In the genomic region with DNA sequence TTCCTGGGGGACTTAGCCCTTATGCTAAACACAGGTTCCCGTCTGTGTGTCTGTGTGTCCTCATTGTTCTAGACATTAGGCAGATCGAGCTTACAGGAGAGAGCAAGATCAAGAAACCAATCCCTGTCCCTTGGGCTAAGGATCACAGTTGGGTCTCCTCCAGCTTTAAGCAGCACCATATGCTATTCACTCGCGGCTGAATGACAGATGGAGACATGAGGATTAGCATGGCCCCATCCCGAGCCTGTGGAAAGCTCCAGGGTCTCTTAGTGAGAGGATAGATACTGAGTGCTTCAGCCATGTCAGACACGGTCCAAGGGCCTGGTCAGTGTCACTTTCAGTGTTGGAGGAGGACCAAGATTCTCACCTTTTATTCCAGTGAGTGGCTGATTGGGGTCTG, we compare ENCODE assay signal across 16 mouse cellular contexts. TPM values are rescaled to one million over a fixed set of nuclear protein-coding genes. Genes with fewer than 3 reads are reported as not detected.
DNase-seq lines count a peak whose midpoint lies in the region; ATAC-seq and TF ChIP-seq lines count a peak whose summit lies in the region.
"Had no signal": no experiment of that assay in that cellular context is flagged by ENCODE, and none has a peak within 500 bp of the region (broad histone marks: within the 10 kb centered on the region; RNA-seq: fewer than 3 reads in every experiment).

No protein-coding gene starts in this region.

- H3K79me2 ChIP-seq in heart, adult 2 months (replicated peaks; ENCODE audit: control insufficient read depth, insufficient read depth, low read length), result no peaks in the 10 kb centered on the region

- no peak for TF ChIP-seq CTCF in hindbrain, postnatal 0 days (IDR thresholded peaks at IDR 0.05; ENCODE audit: low read depth)
- no peak for TF ChIP-seq CTCF in cerebellum, adult 2 months (IDR thresholded peaks at IDR 0.05; ENCODE audit: borderline replicate concordance, insufficient read depth, low read depth, low read length)
- TF ChIP-seq CTCF in heart, adult 2 months (IDR thresholded peaks at IDR 0.05), result no peak

- H3K27me3 ChIP-seq in hindbrain, postnatal 0 days (ENCODE audit: insufficient read depth, low read length), result no peaks in the 10 kb centered on the region
- no peaks in the 10 kb centered on the region for H3K27me3 ChIP-seq in hindbrain, embryonic 11.5 days (ENCODE audit: control insufficient read depth, insufficient read depth, low read length)
- H3K27me3 ChIP-seq in cerebellum, adult 2 months (ENCODE audit: control insufficient read depth, insufficient read depth, low read length), result no peaks in the 10 kb centered on the region
- H3K27me3 ChIP-seq in heart, adult 2 months (ENCODE audit: control insufficient read depth, insufficient read depth, low read length), result no peaks in the 10 kb centered on the region
- H3K27me3 ChIP-seq: hindbrain, embryonic 12.5 days; kidney, embryonic 15.5 days; megakaryocyte, embryonic 14.5 days; neural tube, embryonic 15.5 days; Patski had no signal

- TF ChIP-seq EP300 in heart, adult 2 months (IDR thresholded peaks at IDR 0.05; ENCODE audit: insufficient read depth, low read depth, low read length), result no peak

- peak; percentile 58; the same call in 1 of the 2 replicates for ATAC-seq in hindbrain, postnatal 0 days
- no peak for ATAC-seq in hindbrain, embryonic 11.5 days (ENCODE audit: low FRiP score)
- peak; percentile 86; the same call in 1 of the 2 replicates for ATAC-seq in cerebellum, adult (ENCODE audit: insufficient number of reproducible peaks, low FRiP score, low TSS enrichment)
- ATAC-seq: liver, postnatal 0 days; Patski had no signal

- H3K27ac ChIP-seq in hindbrain, postnatal 0 days, result no peak overlapping the region
- H3K27ac ChIP-seq in hindbrain, embryonic 11.5 days (ENCODE audit: low read depth, low read length), result no peak overlapping the region
- peak overlapping the region; percentile 13; the same call in 1 of the 2 replicates for H3K27ac ChIP-seq in cerebellum, adult 2 months (ENCODE audit: insufficient read depth, low read length)
- H3K27ac ChIP-seq in heart, adult 2 months, result no peak overlapping the region
- H3K27ac ChIP-seq: hindbrain, embryonic 12.5 days; kidney, embryonic 15.5 days; neural tube, embryonic 15.5 days had no signal

- intact Hi-C loops in heart, adult 2 months (cut with DNase I), result no loop called here

- no peaks in the 10 kb centered on the region for H3K4me1 ChIP-seq in hindbrain, postnatal 0 days (ENCODE audit: insufficient read depth, low read length)
- no peaks in the 10 kb centered on the region for H3K4me1 ChIP-seq in hindbrain, embryonic 11.5 days (replicated peaks; ENCODE audit: control insufficient read depth, insufficient read depth, low read length)
- peaks cover 28% of the 10 kb centered on the region for H3K4me1 ChIP-seq in cerebellum, adult 2 months (ENCODE audit: control insufficient read depth, insufficient read depth, low read length)
- peaks cover 23% of the 10 kb centered on the region for H3K4me1 ChIP-seq in heart, adult 2 months (ENCODE audit: control insufficient read depth, insufficient read depth, low read length)
- H3K4me1 ChIP-seq: hindbrain, embryonic 12.5 days; kidney, embryonic 15.5 days; neural tube, embryonic 15.5 days had no signal

- H3K9me3 ChIP-seq in hindbrain, postnatal 0 days (ENCODE audit: low read length), result no peaks in the 10 kb centered on the region
- no peaks in the 10 kb centered on the region for H3K9me3 ChIP-seq in hindbrain, embryonic 11.5 days (ENCODE audit: control insufficient read depth, low read length)
- H3K9me3 ChIP-seq: hindbrain, embryonic 12.5 days; kidney, embryonic 15.5 days; megakaryocyte, embryonic 14.5 days; neural tube, embryonic 15.5 days had no signal

- H3K36me3 ChIP-seq in hindbrain, postnatal 0 days (ENCODE audit: insufficient read depth, low read length), result peaks cover 9% of the 10 kb centered on the region; the same call in 1 of the 2 replicates
- peaks cover 7% of the 10 kb centered on the region for H3K36me3 ChIP-seq in hindbrain, embryonic 11.5 days (ENCODE audit: control insufficient read depth, insufficient read depth, low read length)
- peaks cover 6% of the 10 kb centered on the region; the same call in 1 of the 2 replicates for H3K36me3 ChIP-seq in heart, adult 2 months (ENCODE audit: control insufficient read depth, insufficient read depth, low read length)

- no peak overlapping the region for H3K9ac ChIP-seq in hindbrain, postnatal 0 days (replicated peaks; ENCODE audit: low read length)
- H3K9ac ChIP-seq in hindbrain, embryonic 11.5 days (ENCODE audit: low read depth, low read length), result no peak overlapping the region
- no peak overlapping the region for H3K9ac ChIP-seq in heart, adult 2 months (ENCODE audit: low read depth, low read length)
- H3K9ac ChIP-seq: hindbrain, embryonic 12.5 days; kidney, embryonic 15.5 days; liver, postnatal 0 days; neural tube, embryonic 15.5 days had no signal

- no peak for TF ChIP-seq POLR2A in cerebellum, adult 2 months (IDR thresholded peaks at IDR 0.05; ENCODE audit: borderline replicate concordance, insufficient read depth, low read length)
- TF ChIP-seq POLR2A in heart, adult 2 months (IDR thresholded peaks at IDR 0.05; ENCODE audit: insufficient read depth, low read depth, low read length), result no peak

- 49% methylated on average over 6 of the region's 6 CpGs for WGBS in hindbrain, postnatal 0 days
- WGBS in hindbrain, embryonic 11.5 days, result 72% methylated on average over 6 of the region's 6 CpGs
- WGBS in cerebellum, adult 2 months, result 13% methylated on average over 6 of the region's 6 CpGs
- 68% methylated on average over 6 of the region's 6 CpGs for WGBS in heart, adult 2 months

- H3K4me3 ChIP-seq in hindbrain, postnatal 0 days (ENCODE audit: low read length), result no peak overlapping the region
- no peak overlapping the region for H3K4me3 ChIP-seq in hindbrain, embryonic 11.5 days (ENCODE audit: low read depth, low read length)
- no peak overlapping the region for H3K4me3 ChIP-seq in cerebellum, adult 2 months (replicated peaks; ENCODE audit: insufficient read depth, low read depth, low read length)
- no peak overlapping the region for H3K4me3 ChIP-seq in heart, adult 2 months
- H3K4me3 ChIP-seq: hindbrain, embryonic 12.5 days; kidney, embryonic 15.5 days; megakaryocyte, embryonic 14.5 days; neural tube, embryonic 15.5 days had no signal

- DNase-seq in hindbrain, postnatal 0 days (ENCODE audit: low spot score), result peak; percentile 56
- DNase-seq in hindbrain, embryonic 11.5 days (ENCODE audit: low spot score), result no peak
- peak; percentile 83 to 93 for DNase-seq in cerebellum, adult 2 months
- peak; percentile 62 for DNase-seq in retina, embryonic 14.5 days (ENCODE audit: low spot score)
- no peak for DNase-seq in heart, adult 2 months
- DNase-seq in frontal cortex, postnatal 14 days (ENCODE audit: low spot score in 2 of 2), result no peak
- DNase-seq: adrenal gland, postnatal 25 days; liver; liver, postnatal 0 days; lung, postnatal 14 days had no signal

- no peak overlapping the region for H3K4me2 ChIP-seq in hindbrain, postnatal 0 days (ENCODE audit: low read depth, low read length)
- no peak overlapping the region for H3K4me2 ChIP-seq in hindbrain, embryonic 11.5 days (replicated peaks; ENCODE audit: low read depth, low read length)
- H3K4me2 ChIP-seq: hindbrain, embryonic 12.5 days; kidney, embryonic 15.5 days; neural tube, embryonic 15.5 days had no signal

RNA-seq across cellular contexts. Expression of gene Crcp, which starts 21.3 kb away (rescaled TPM):
- total RNA-seq in hindbrain, postnatal 0 days (2014; rRNA removed), result 34.4 and 39.8 TPM in 2 replicates
- polyA plus RNA-seq in hindbrain, postnatal 0 days (2015; fragmentation: Nextera tagmentation; extraction: Ambion mirVana), result 73.7 and 83.0 TPM in 2 replicates
- 42.2 and 44.8 TPM in 2 replicates for polyA plus RNA-seq in hindbrain, embryonic 11.5 days (2014; fragmentation: Nextera tagmentation; extraction: Ambion mirVana)
- polyA plus RNA-seq in cerebellum, adult 2 months (2012; rRNA removed), result 34.9 and 38.9 TPM in 2 replicates
- total RNA-seq in heart, adult 2 months (2021), result 10 to 100 TPM in 1 of 2 experiments, 1 to 10 TPM in 1; 9.3 to 11.2 TPM
- polyA plus RNA-seq in heart, adult 2 months (2012; rRNA removed), result 9.5 and 10.3 TPM in 2 replicates

RNA-seq across cellular contexts. Expression of gene Asl, which starts 21.4 kb away (rescaled TPM):
- total RNA-seq in hindbrain, postnatal 0 days (2014; rRNA removed), result 24.9 and 31.4 TPM in 2 replicates
- polyA plus RNA-seq in hindbrain, postnatal 0 days (2015; fragmentation: Nextera tagmentation; extraction: Ambion mirVana), result 43.2 and 52.3 TPM in 2 replicates
- 26.0 and 34.1 TPM in 2 replicates for polyA plus RNA-seq in hindbrain, embryonic 11.5 days (2014; fragmentation: Nextera tagmentation; extraction: Ambion mirVana)
- polyA plus RNA-seq in cerebellum, adult 2 months (2012; rRNA removed), result 27.0 and 28.7 TPM in 2 replicates
- 1 to 10 TPM; 3.2 to 4.6 TPM for total RNA-seq in heart, adult 2 months (2021)
- polyA plus RNA-seq in heart, adult 2 months (2012; rRNA removed), result 5.9 and 6.5 TPM in 2 replicates

RNA-seq across cellular contexts. Expression of gene Tpst1, which starts 22.7 kb away (rescaled TPM):
- 35.6 and 38.1 TPM in 2 replicates for total RNA-seq in hindbrain, postnatal 0 days (2014; rRNA removed)
- polyA plus RNA-seq in hindbrain, postnatal 0 days (2015; fragmentation: Nextera tagmentation; extraction: Ambion mirVana), result 46.7 and 48.7 TPM in 2 replicates
- polyA plus RNA-seq in hindbrain, embryonic 11.5 days (2014; fragmentation: Nextera tagmentation; extraction: Ambion mirVana), result 61.5 and 63.7 TPM in 2 replicates
- polyA plus RNA-seq in cerebellum, adult 2 months (2012; rRNA removed), result 36.3 and 41.6 TPM in 2 replicates
- 1 to 10 TPM; 7.4 to 9.4 TPM for total RNA-seq in heart, adult 2 months (2021)
- polyA plus RNA-seq in heart, adult 2 months (2012; rRNA removed), result 10.1 and 12.6 TPM in 2 replicates

RNA-seq across cellular contexts. Expression of gene Gusb, which starts 47.6 kb away (rescaled TPM):
- total RNA-seq in hindbrain, postnatal 0 days (2014; rRNA removed), result 26.2 and 27.4 TPM in 2 replicates
- polyA plus RNA-seq in hindbrain, postnatal 0 days (2015; fragmentation: Nextera tagmentation; extraction: Ambion mirVana), result 44.7 and 47.0 TPM in 2 replicates
- polyA plus RNA-seq in hindbrain, embryonic 11.5 days (2014; fragmentation: Nextera tagmentation; extraction: Ambion mirVana), result 33.2 and 35.0 TPM in 2 replicates
- polyA plus RNA-seq in cerebellum, adult 2 months (2012; rRNA removed), result 18.9 and 19.3 TPM in 2 replicates
- 10 to 100 TPM; 12.8 to 13.0 TPM for total RNA-seq in heart, adult 2 months (2021)
- polyA plus RNA-seq in heart, adult 2 months (2012; rRNA removed), result 17.9 and 25.3 TPM in 2 replicates

Comparison
In these comparisons a context has a peak if more than half of its experiments do, and no peak if none do; other contexts are left out.
1. DNase-seq: peak in hindbrain, postnatal 0 days (single experiment), cerebellum, adult 2 months (2 of 2) and retina, embryonic 14.5 days (single experiment); none in hindbrain, embryonic 11.5 days (single experiment), heart, adult 2 months (0 of 2) and frontal cortex, postnatal 14 days (0 of 2).